Mouse (Mus musculus): ENCODE data around the gene Ifitm3. TPM values are rescaled to one million over a fixed set of nuclear protein-coding genes. Genes with fewer than 3 reads are reported as not detected.
"Not testable (repeated sequence)": the region's sequence is repeated elsewhere in the genome, so short reads cannot be mapped to it uniquely, and the experiment has no call there.

Gene Ifitm3
- polyA plus RNA-seq, 1 experiment from 2014 or later = 334 TPM

GRCm38 (mm10) chr7:141039386-141040107 lies 29.0 kb upstream of the Ifitm3 start:
- TF ChIP-seq CTCF (IDR thresholded peaks at IDR 0.05; ENCODE audit: low read depth) = no peak
- Histone ChIP-seq H3K27me3 (replicated peaks; ENCODE audit: control insufficient read depth, insufficient read depth, low read length) (no peaks in the 10 kb centered on the region), H3K4me1 (replicated peaks; ENCODE audit: control insufficient read depth, insufficient read depth, low read length) (no peaks in the 10 kb centered on the region; the same call in 1 of the 2 replicates), H3K9ac (ENCODE audit: low read depth, low read length) (no peak overlapping the region), H3K9me3 (ENCODE audit: control insufficient read depth) (no peaks in the 10 kb centered on the region), H3K4me3 (ENCODE audit: low read depth, low read length) (no peak overlapping the region), H3K36me3 (ENCODE audit: control insufficient read depth, insufficient read depth) (no peaks in the 10 kb centered on the region), H3K27ac (ENCODE audit: low read depth, low read length) (no peak overlapping the region), H3K4me2 (replicated peaks; ENCODE audit: low read depth) (no peak overlapping the region)
- WGBS = 91% methylated on average over 4 of the region's 4 CpGs
- no peak for ATAC-seq

- 54% methylated on average over 20 of the region's 21 CpGs for WGBS
- no peak overlapping the region for H3K27ac ChIP-seq (ENCODE audit: low read depth, low read length)
- ATAC-seq = no peak
Measured at GRCm38 (mm10) chr7:141038090-141039032, 27.8 kb upstream of the Ifitm3 start.

GRCm38 (mm10) chr7:141036624-141037023 lies 26.1 kb upstream of the Ifitm3 start:
- WGBS = 94% methylated on average over 1 of the region's 2 CpGs
- not testable (repeated sequence) for ATAC-seq

More at GRCm38 (mm10) chr7:141038090-141039032, 27.8 kb upstream of the Ifitm3 start:
- Histone ChIP-seq H3K9me3 (ENCODE audit: control insufficient read depth) (no peaks in the 10 kb centered on the region), H3K36me3 (ENCODE audit: control insufficient read depth, insufficient read depth) (no peaks in the 10 kb centered on the region), H3K4me2 (replicated peaks; ENCODE audit: low read depth) (no peak overlapping the region), H3K27me3 (replicated peaks; ENCODE audit: control insufficient read depth, insufficient read depth, low read length) (no peaks in the 10 kb centered on the region), H3K9ac (ENCODE audit: low read depth, low read length) (no peak overlapping the region), H3K4me3 (ENCODE audit: low read depth, low read length) (no peak overlapping the region), H3K4me1 (replicated peaks; ENCODE audit: control insufficient read depth, insufficient read depth, low read length) (no peaks in the 10 kb centered on the region; the same call in 1 of the 2 replicates)
- TF ChIP-seq CTCF (IDR thresholded peaks at IDR 0.05; ENCODE audit: low read depth) = no peak

GRCm38 (mm10) chr7:141032458-141033167 lies 22.0 kb upstream of the Ifitm3 start:
- H3K27me3 ChIP-seq (replicated peaks; ENCODE audit: control insufficient read depth, insufficient read depth, low read length) = no peaks in the 10 kb centered on the region
- H3K9me3 ChIP-seq (ENCODE audit: control insufficient read depth) = no peaks in the 10 kb centered on the region
- no peak for ATAC-seq
- no peak overlapping the region for H3K27ac ChIP-seq (ENCODE audit: low read depth, low read length)
- no peak overlapping the region for H3K4me2 ChIP-seq (replicated peaks; ENCODE audit: low read depth)
- no peak overlapping the region for H3K4me3 ChIP-seq (ENCODE audit: low read depth, low read length)
- WGBS = 53% methylated on average over 9 of the region's 9 CpGs
- H3K9ac ChIP-seq (ENCODE audit: low read depth, low read length) = no peak overlapping the region
- no peaks in the 10 kb centered on the region for H3K36me3 ChIP-seq (ENCODE audit: control insufficient read depth, insufficient read depth)
- no peak for TF ChIP-seq CTCF (IDR thresholded peaks at IDR 0.05; ENCODE audit: low read depth)
- H3K4me1 ChIP-seq (replicated peaks; ENCODE audit: control insufficient read depth, insufficient read depth, low read length) = no peaks in the 10 kb centered on the region

More at GRCm38 (mm10) chr7:141036624-141037023, 26.1 kb upstream of the Ifitm3 start:
- not testable (repeated sequence) for H3K27me3 ChIP-seq (replicated peaks; ENCODE audit: control insufficient read depth, insufficient read depth, low read length); H3K9me3 ChIP-seq (ENCODE audit: control insufficient read depth); H3K4me2 ChIP-seq (replicated peaks; ENCODE audit: low read depth); H3K27ac ChIP-seq (ENCODE audit: low read depth, low read length); H3K9ac ChIP-seq (ENCODE audit: low read depth, low read length); H3K36me3 ChIP-seq (ENCODE audit: control insufficient read depth, insufficient read depth); H3K4me1 ChIP-seq (replicated peaks; ENCODE audit: control insufficient read depth, insufficient read depth, low read length); H3K4me3 ChIP-seq (ENCODE audit: low read depth, low read length)

- Histone ChIP-seq H3K36me3 (ENCODE audit: control insufficient read depth, insufficient read depth) (no peaks in the 10 kb centered on the region), H3K4me2 (replicated peaks; ENCODE audit: low read depth) (no peak overlapping the region), H3K9ac (ENCODE audit: low read depth, low read length) (no peak overlapping the region), H3K27me3 (replicated peaks; ENCODE audit: control insufficient read depth, insufficient read depth, low read length) (no peaks in the 10 kb centered on the region), H3K4me1 (replicated peaks; ENCODE audit: control insufficient read depth, insufficient read depth, low read length) (peaks cover 8% of the 10 kb centered on the region; the same call in 1 of the 2 replicates), H3K4me3 (ENCODE audit: low read depth, low read length) (no peak overlapping the region), H3K27ac (ENCODE audit: low read depth, low read length) (no peak overlapping the region), H3K9me3 (ENCODE audit: control insufficient read depth) (no peaks in the 10 kb centered on the region)
- TF ChIP-seq CTCF (IDR thresholded peaks at IDR 0.05; ENCODE audit: low read depth) = no peak
- ATAC-seq = no peak
- WGBS = 69% methylated on average over 3 of the region's 3 CpGs
Measured at GRCm38 (mm10) chr7:141030390-141030789, 19.8 kb upstream of the Ifitm3 start.

GRCm38 (mm10) chr7:141028831-141029230 lies 18.3 kb upstream of the Ifitm3 start, which contains the start of gene Gm17387:
Gene Gm17387, plus strand, starts transcription at chr7:141029131.
- 95% methylated on average over 2 of the region's 2 CpGs for WGBS

More at GRCm38 (mm10) chr7:141028831-141029230, 18.3 kb upstream of the Ifitm3 start, which contains the start of gene Gm17387:
- Histone ChIP-seq H3K4me1 (replicated peaks; ENCODE audit: control insufficient read depth, insufficient read depth, low read length) (peaks cover 8% of the 10 kb centered on the region; the same call in 1 of the 2 replicates), H3K9ac (ENCODE audit: low read depth, low read length) (no peak within 1 kb of the TSS), H3K9me3 (ENCODE audit: control insufficient read depth) (no peaks in the 10 kb centered on the region), H3K27me3 (replicated peaks; ENCODE audit: control insufficient read depth, insufficient read depth, low read length) (no peaks in the 10 kb centered on the region), H3K27ac (ENCODE audit: low read depth, low read length) (no peak within 1 kb of the TSS), H3K4me3 (ENCODE audit: low read depth, low read length) (no peak within 1 kb of the TSS), H3K4me2 (replicated peaks; ENCODE audit: low read depth) (no peak within 1 kb of the TSS), H3K36me3 (ENCODE audit: control insufficient read depth, insufficient read depth) (no peaks in the 10 kb centered on the region)
- ATAC-seq = no peak
- no peak for TF ChIP-seq CTCF (IDR thresholded peaks at IDR 0.05; ENCODE audit: low read depth)
